Mouse (Mus musculus): ENCODE measurements around the gene Olfr652.

DNA sequence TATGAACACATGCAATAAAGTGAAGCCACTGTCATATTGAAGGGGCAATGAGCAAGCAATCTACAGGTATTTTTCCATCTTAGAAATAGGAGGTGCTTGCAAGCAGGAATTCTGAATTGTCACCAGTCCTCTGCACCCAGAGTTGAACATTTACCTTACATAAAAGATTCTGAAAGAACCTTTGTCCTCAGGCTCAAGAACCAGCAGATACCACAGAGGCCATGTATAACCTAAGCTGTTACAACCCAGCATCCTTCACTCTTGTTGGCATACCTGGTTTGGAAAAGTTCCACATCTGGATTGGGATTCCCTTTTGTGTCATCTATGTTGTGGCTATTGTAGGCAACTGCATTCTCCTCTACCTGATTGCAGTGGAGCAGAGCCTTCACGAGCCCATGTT is 8.0 kb upstream of the Olfr652 start:
- TF ChIP-seq CTCF (IDR thresholded peaks at IDR 0.05) (no peak), EP300 (IDR thresholded peaks at IDR 0.05) (no peak)

All from lung, postnatal 0 days (tissue).